In genomic region chr2:160912231-160912671, GRCm38 (mm10) we compare ENCODE assay signal across 8 mouse cellular contexts. TPM values are rescaled to one million over a fixed set of nuclear protein-coding genes. Genes with fewer than 3 reads are reported as not detected.
DNase-seq lines count a peak whose midpoint lies in the region; ATAC-seq and TF ChIP-seq lines count a peak whose summit lies in the region.

TSS of gene Emilin3 (minus strand) at chr2:160912328.

- peak within 1 kb of the TSS; percentile 50 for H3K4me3 ChIP-seq in heart, postnatal 0 days (ENCODE audit: low read depth, low read length)
- peak within 1 kb of the TSS; percentile 40 for H3K4me3 ChIP-seq in liver, embryonic 13.5 days (replicated peaks)
- peak within 1 kb of the TSS; percentile 83 for H3K4me3 ChIP-seq in testis, adult 2 months (ENCODE audit: control insufficient read depth, low read depth, low read length)

- peak; percentile 38 for ATAC-seq in heart, postnatal 0 days (ENCODE audit: insufficient read depth, low read depth)
- ATAC-seq in liver, embryonic 13.5 days (ENCODE audit: low read depth): no peak

- no peaks in the 10 kb centered on the region for H3K36me3 ChIP-seq in heart, postnatal 0 days (replicated peaks; ENCODE audit: control insufficient read depth, insufficient read depth, low read length)
- no peaks in the 10 kb centered on the region for H3K36me3 ChIP-seq in liver, embryonic 13.5 days
- H3K36me3 ChIP-seq in testis, adult 2 months (ENCODE audit: control insufficient read depth, insufficient read depth, low read length): no peaks in the 10 kb centered on the region

- H3K4me2 ChIP-seq in heart, postnatal 0 days (ENCODE audit: low read depth, low read length): peak within 1 kb of the TSS; percentile 84
- H3K4me2 ChIP-seq in liver, embryonic 13.5 days: peak within 1 kb of the TSS; percentile 60

- H3K27me3 ChIP-seq in heart, postnatal 0 days (ENCODE audit: control insufficient read depth, insufficient read depth, low read length): peaks cover 66% of the 10 kb centered on the region
- peaks cover 62% of the 10 kb centered on the region for H3K27me3 ChIP-seq in liver, embryonic 13.5 days
- H3K27me3 ChIP-seq in testis, adult 2 months (ENCODE audit: control insufficient read depth, insufficient read depth, low read length): no peaks in the 10 kb centered on the region

- H3K9ac ChIP-seq in heart, postnatal 0 days (replicated peaks; ENCODE audit: low read depth, low read length): peak within 1 kb of the TSS; percentile 38; the same call in 1 of the 2 replicates
- peak within 1 kb of the TSS; percentile 9; the same call in 1 of the 2 replicates for H3K9ac ChIP-seq in liver, embryonic 13.5 days

- no peaks in the 10 kb centered on the region for H3K9me3 ChIP-seq in heart, postnatal 0 days (replicated peaks; ENCODE audit: control insufficient read depth, low read length)
- no peaks in the 10 kb centered on the region for H3K9me3 ChIP-seq in liver, embryonic 13.5 days (replicated peaks)

- no peak for TF ChIP-seq CTCF in heart, postnatal 0 days (IDR thresholded peaks at IDR 0.05; ENCODE audit: low read depth)
- TF ChIP-seq CTCF in testis, adult 2 months (IDR thresholded peaks at IDR 0.05; ENCODE audit: control insufficient read depth, insufficient read depth, insufficient replicate concordance, low read depth, low read length): no peak

- H3K4me1 ChIP-seq in heart, postnatal 0 days (ENCODE audit: control insufficient read depth, insufficient read depth): peaks cover 22% of the 10 kb centered on the region; the same call in 1 of the 2 replicates
- 0 out of 2 replicates have a peak, but pooled peaks cover 6% of the 10 kb centered on the region for H3K4me1 ChIP-seq in liver, embryonic 13.5 days (replicated peaks)
- H3K4me1 ChIP-seq in testis, adult 2 months (ENCODE audit: control insufficient read depth, insufficient read depth, low read length): peaks cover 24% of the 10 kb centered on the region

- DNase-seq in urinary bladder, postnatal 14 days (ENCODE audit: low spot score): peak; percentile 16
- no peak for DNase-seq in urinary bladder, postnatal 36 days (ENCODE audit: low spot score in 2 of 2)
- no peak for DNase-seq in heart, postnatal 0 days (ENCODE audit: low spot score)
- DNase-seq in liver, embryonic 13.5 days: no peak
- DNase-seq in left cerebral cortex, adult 8-10 months (ENCODE audit: low spot score in 2 of 2): no peak
- no peak for DNase-seq in cerebellum, adult 8-10 months
- no peak for DNase-seq in right cerebral cortex, postnatal 36 days (ENCODE audit: low spot score in 2 of 2)

- TF ChIP-seq EP300 in heart, postnatal 0 days (IDR thresholded peaks at IDR 0.05; ENCODE audit: low read depth): no peak

- 4% methylated on average over 35 of the region's 46 CpGs for WGBS in heart, postnatal 0 days
- 3% methylated on average over 46 of the region's 46 CpGs for WGBS in liver, embryonic 13.5 days (ENCODE audit: insufficient replicate concordance)

- TF ChIP-seq POLR2A in testis, adult 2 months (IDR thresholded peaks at IDR 0.05; ENCODE audit: control insufficient read depth, low read depth, low read length): no peak

- H3K27ac ChIP-seq in heart, postnatal 0 days (ENCODE audit: low read depth): no peak within 1 kb of the TSS
- H3K27ac ChIP-seq in liver, embryonic 13.5 days: no peak within 1 kb of the TSS
- no peak within 1 kb of the TSS; the same call in 1 of the 2 replicates for H3K27ac ChIP-seq in testis, adult 2 months (ENCODE audit: control insufficient read depth, insufficient read depth, low read depth, low read length)

RNA-seq across cellular contexts. Expression of gene Emilin3, which starts in this region (rescaled TPM):
- total RNA-seq in heart, postnatal 0 days (2014; rRNA removed; ENCODE audit: low replicate concordance): 0.15 and 0.84 TPM in 2 replicates
- 0.10 and 0.23 TPM in 2 replicates for polyA plus RNA-seq in heart, postnatal 0 days (2015; fragmentation: Nextera tagmentation; extraction: Ambion mirVana)
- 0.38 and 0.53 TPM in 2 replicates for polyA plus RNA-seq in liver, embryonic 13.5 days (2015; fragmentation: Nextera tagmentation; extraction: Ambion mirVana)
- polyA plus RNA-seq in testis, adult 2 months (2012; rRNA removed): 3.8 and 4.2 TPM in 2 replicates
- total RNA-seq in left cerebral cortex, adult 8-10 months (2022): under 1 TPM; 0.19 to 0.51 (median 0.32) TPM

Comparison
In these comparisons a context has a peak if more than half of its experiments do, and no peak if none do; other contexts are left out.
1. Peak in ATAC-seq, H3K4me3 ChIP-seq, H3K9ac ChIP-seq and H3K4me2 ChIP-seq in heart, postnatal 0 days; RNA of the gene not detected or under 1 TPM.